Mouse (Mus musculus) E14TG2a.4 (cell line): ENCODE measurements at regions not wholly inside any gene's neighbourhood (a gene's known extent, or its start where the extent isn't known, plus 50 kb on each side); places are given as distances from the start of the nearest gene placed in this dataset.

Experiments
- CTCF ChIP-seq: conservative IDR thresholded peaks from 2 replicates; pipeline ENCODE4 v1.5.1; 2014; ENCODE audit warnings: low read length
- NANOG ChIP-seq: IDR thresholded peaks from 2 replicates; pipeline ENCODE4 v1.6.1; 2014; ENCODE audit warnings: borderline replicate concordance, low read length, mixed read lengths
- POU5F1 ChIP-seq: IDR thresholded peaks from 2 replicates; pipeline ENCODE4 v1.6.1; 2014; ENCODE audit warnings: low read length, borderline replicate concordance

- TF ChIP-seq CTCF (no peak), POU5F1 (no peak), NANOG (no peak)
These were observed 198.3 kb upstream of the Fn1 start for GRCm38 (mm10) chr1:71851268-71851667.
